Mouse (Mus musculus) limb, embryonic 10.5 days (tissue): ENCODE measurements around the gene Arap1. TPM values are rescaled to one million over a fixed set of nuclear protein-coding genes. Genes with fewer than 3 reads are reported as not detected.

Experiments
- DNase-seq: peaks from one replicate; pipeline ENCODE4 v3.0.0-alpha.2; 2017; ENCODE audit warnings: low spot score
- H3K27ac ChIP-seq: fragments of 300-500 bp; sonication (generic); 2 replicates; pipeline ENCODE4 v1.5.1; 2016; ENCODE audit warnings: mild to moderate bottlenecking
- H3K27me3 ChIP-seq: fragments of 300-500 bp; sonication (generic); 2 replicates; pipeline ENCODE4 v1.6.1; 2016; ENCODE audit warnings: low read depth, mild to moderate bottlenecking; ENCODE audit not compliant: poor library complexity, severe bottlenecking
- H3K36me3 ChIP-seq: fragments of 300-500 bp; sonication (generic); 2 replicates; pipeline ENCODE4 v1.6.1; 2016; ENCODE audit warnings: mild to moderate bottlenecking, moderate library complexity
- H3K4me1 ChIP-seq: fragments of 300-500 bp; sonication (generic); 2 replicates; pipeline ENCODE4 v1.6.1; 2016
- H3K4me3 ChIP-seq: fragments of 300-500 bp; sonication (generic); 2 replicates; pipeline ENCODE4 v1.5.1; 2016; ENCODE audit warnings: mild to moderate bottlenecking, moderate library complexity
- H3K9me3 ChIP-seq: fragments of 300-500 bp; sonication (generic); replicated peaks from 2 replicates; pipeline ENCODE4 v1.6.1; 2016; ENCODE audit warnings: mild to moderate bottlenecking
- WGBS: fragments of 180-500 bp; shearing (Covaris S2); methylation state at CpG from one replicate; pipeline ENCODE4 v1.1.7; 2016; 5-methylcytosine and 5-hydroxymethylcytosine counted together
- polyA plus RNA-seq: library from polyadenylated mRNA; unstranded; fragments of >200 nt; fragmentation: Nextera tagmentation; extraction: Ambion mirVana; gene quantifications from 2 replicates; pipeline ENCODE4 v1.2.1, GENCODE M21; 2016

Arap1 gene
- 13.1 and 20.5 TPM in 2 replicates for polyA plus RNA-seq

DNA sequence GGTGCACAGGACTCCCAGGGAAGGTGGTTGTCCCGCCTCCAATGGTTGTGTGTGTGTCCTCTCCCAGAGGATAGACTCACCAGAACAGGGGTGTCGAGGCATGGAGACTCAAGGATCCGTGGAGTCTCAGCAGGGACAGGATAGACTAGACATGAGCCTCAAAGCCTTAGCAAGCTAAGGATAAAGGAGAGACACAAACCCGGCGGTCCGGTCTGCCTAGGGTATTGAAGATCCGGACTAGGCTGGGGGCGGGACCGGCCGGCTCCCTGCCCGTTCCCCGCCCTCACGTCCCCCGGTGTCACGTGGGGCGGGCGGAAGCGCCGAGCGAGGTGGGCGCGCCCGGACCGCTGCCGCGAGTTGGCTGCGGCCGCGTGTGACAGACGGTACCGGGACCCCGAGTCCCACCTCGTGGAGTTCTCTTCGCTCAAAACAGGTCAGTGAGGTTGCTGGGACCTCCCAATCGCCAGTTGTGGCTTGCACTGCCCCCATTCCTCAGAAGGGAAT, at the start of gene Arap1:
Arap1 (plus strand) TSS at position 301 of the 504 bp plus-strand sequence.
- H3K4me3 ChIP-seq = peak within 1 kb of the TSS; percentile 67
- H3K9me3 ChIP-seq = no peaks in the 10 kb centered on the region
- peak; percentile 79 for DNase-seq
- H3K36me3 ChIP-seq = no peaks in the 10 kb centered on the region
- peaks cover 61% of the 10 kb centered on the region for H3K4me1 ChIP-seq
- WGBS = under 1% methylated on average over 35 of the region's 35 CpGs
- H3K27me3 ChIP-seq = peaks cover 44% of the 10 kb centered on the region
- peak within 1 kb of the TSS; percentile 77 for H3K27ac ChIP-seq

GRCm38 (mm10) chr7:101298375-101298774, 49.5 kb upstream of the Arap1 start:
- DNase-seq = no peak
- Histone ChIP-seq H3K27ac (no peak overlapping the region), H3K27me3 (peaks cover 43% of the 10 kb centered on the region), H3K4me3 (no peak overlapping the region), H3K4me1 (peaks cover 44% of the 10 kb centered on the region), H3K9me3 (no peaks in the 10 kb centered on the region), H3K36me3 (peaks cover 21% of the 10 kb centered on the region)
- 89% methylated on average over 3 of the region's 3 CpGs for WGBS

DNA sequence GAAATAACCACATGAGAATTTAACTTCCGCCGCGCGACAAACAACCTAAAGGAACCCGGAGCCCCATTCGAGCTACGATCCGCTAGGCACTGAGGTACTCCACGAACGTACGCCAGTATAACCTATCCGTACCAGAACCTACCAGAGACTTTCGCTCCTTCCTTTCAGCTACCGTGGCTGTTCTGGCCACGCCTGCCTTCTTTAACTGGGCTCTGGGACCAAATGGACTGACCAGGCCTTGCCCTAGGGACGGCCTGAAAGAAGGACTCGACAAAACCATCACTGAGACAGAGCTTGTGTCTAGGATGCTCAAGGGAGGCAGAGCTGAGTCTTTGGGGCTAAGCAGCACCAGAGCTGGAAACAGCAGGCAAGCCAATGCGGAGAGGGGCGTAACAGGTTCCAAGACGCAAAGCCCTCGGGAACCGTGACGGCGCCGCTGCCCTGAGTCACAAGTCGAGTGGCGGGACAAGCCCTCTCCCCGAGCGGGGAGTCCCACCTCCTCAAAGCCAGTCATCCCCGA, 46.4 kb upstream of the Arap1 start:
- DNase-seq = no peak
- Histone ChIP-seq H3K9me3 (no peaks in the 10 kb centered on the region), H3K36me3 (no peaks in the 10 kb centered on the region), H3K27ac (peak overlapping the region; percentile 88), H3K27me3 (peaks cover 36% of the 10 kb centered on the region), H3K4me1 (peaks cover 40% of the 10 kb centered on the region), H3K4me3 (peak overlapping the region; percentile 81)
- 1% methylated on average over 30 of the region's 30 CpGs for WGBS

DNA sequence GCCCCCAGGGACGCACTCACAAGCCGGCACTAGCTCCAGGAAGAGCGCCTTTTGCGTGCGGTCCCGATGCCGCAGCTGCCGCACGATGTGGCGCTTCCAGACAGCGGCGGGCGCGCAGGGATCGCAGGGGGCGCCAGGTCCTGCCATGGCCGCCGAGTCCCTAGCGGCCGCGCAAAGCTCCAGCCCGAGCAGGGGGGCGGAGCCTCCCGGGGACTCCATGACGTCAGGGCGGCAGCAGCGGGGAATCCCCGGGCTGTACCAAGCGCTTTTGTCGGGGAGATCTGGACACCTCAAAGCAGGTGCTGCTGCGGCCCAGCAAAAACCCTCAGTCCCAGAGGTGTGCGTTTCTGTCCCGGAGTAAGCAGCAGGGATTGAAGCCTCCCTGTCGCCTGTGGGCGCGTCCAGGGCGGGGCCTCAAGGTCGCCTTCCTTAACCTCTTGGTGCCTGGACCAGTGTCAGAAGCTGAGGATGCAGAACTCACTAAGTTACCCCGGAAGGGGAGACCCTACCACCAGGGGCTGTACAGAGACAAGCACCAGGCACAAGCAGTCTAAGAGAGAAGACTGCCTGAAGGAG, 45.9 kb upstream of the Arap1 start, which contains the start of gene Atg16l2:
Atg16l2 (minus strand) TSS at position 371 of the 576 bp plus-strand sequence.
- DNase-seq = peak; percentile 95
- Histone ChIP-seq H3K9me3 (no peaks in the 10 kb centered on the region), H3K27me3 (peaks cover 34% of the 10 kb centered on the region), H3K36me3 (no peaks in the 10 kb centered on the region), H3K4me3 (peak within 1 kb of the TSS; percentile 81), H3K27ac (peak within 1 kb of the TSS; percentile 88), H3K4me1 (peaks cover 35% of the 10 kb centered on the region)
- under 1% methylated on average over 39 of the region's 39 CpGs for WGBS

DNA sequence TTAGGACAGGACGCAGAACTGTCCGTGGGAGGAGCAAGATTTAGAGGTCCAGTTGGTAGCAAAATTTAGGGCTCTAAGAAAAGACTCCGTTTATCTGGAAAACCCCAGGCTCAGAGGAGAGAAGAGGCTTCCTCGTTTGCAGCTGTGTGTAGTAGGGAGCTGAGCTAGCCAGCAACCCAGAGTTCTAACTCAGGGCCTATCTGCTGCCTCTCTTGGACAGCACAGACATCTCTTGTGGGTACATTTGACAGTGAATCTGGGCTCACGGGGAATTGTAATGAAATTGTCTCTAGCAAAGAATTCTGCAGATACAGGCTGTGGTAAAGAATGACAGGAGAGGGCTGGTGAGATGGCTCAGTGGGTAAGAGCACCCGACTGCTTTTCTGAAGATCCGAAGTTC, 45.2 kb upstream of the Arap1 start:
- 28% methylated on average over 7 of the region's 7 CpGs for WGBS
- DNase-seq = no peak
- Histone ChIP-seq H3K27me3 (peaks cover 27% of the 10 kb centered on the region), H3K4me1 (peaks cover 32% of the 10 kb centered on the region), H3K27ac (peak overlapping the region; percentile 88; the same call in 1 of the 2 replicates), H3K4me3 (peak overlapping the region; percentile 81), H3K9me3 (no peaks in the 10 kb centered on the region), H3K36me3 (no peaks in the 10 kb centered on the region)

- H3K4me1 ChIP-seq = peaks cover 15% of the 10 kb centered on the region
- H3K27me3 ChIP-seq = no peaks in the 10 kb centered on the region
- H3K36me3 ChIP-seq = no peaks in the 10 kb centered on the region
- no peak overlapping the region for H3K27ac ChIP-seq
- H3K4me3 ChIP-seq = no peak overlapping the region
- DNase-seq = no peak
- WGBS = 68% methylated on average over 2 of the region's 2 CpGs
- no peaks in the 10 kb centered on the region for H3K9me3 ChIP-seq
Observed at GRCm38 (mm10) chr7:101306841-101307240, 41.0 kb upstream of the Arap1 start.

DNA sequence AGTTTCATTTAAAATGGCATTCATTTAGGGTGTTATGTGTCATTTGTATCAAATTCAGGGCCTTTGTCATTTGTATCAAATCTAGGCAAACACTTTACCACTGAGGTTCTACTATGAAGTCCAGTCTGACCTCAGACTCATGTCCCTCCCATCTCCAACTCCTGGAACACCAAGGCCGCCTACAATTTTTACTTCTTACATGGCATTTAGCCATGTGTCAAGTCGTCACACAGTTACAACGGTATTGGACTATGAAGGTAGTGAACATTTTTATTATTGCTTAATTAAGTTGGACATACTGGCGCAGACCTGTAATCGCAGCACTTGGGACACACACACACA, 37.9 kb upstream of the Arap1 start:
- DNase-seq = no peak
- 49% methylated on average over 5 of the region's 5 CpGs for WGBS
- no peaks in the 10 kb centered on the region for H3K36me3 ChIP-seq
- H3K9me3 ChIP-seq = no peaks in the 10 kb centered on the region
- no peaks in the 10 kb centered on the region for H3K27me3 ChIP-seq
- peak overlapping the region; percentile 64 for H3K4me3 ChIP-seq
- peaks cover 6% of the 10 kb centered on the region for H3K4me1 ChIP-seq
- H3K27ac ChIP-seq = peak overlapping the region; percentile 91

DNA sequence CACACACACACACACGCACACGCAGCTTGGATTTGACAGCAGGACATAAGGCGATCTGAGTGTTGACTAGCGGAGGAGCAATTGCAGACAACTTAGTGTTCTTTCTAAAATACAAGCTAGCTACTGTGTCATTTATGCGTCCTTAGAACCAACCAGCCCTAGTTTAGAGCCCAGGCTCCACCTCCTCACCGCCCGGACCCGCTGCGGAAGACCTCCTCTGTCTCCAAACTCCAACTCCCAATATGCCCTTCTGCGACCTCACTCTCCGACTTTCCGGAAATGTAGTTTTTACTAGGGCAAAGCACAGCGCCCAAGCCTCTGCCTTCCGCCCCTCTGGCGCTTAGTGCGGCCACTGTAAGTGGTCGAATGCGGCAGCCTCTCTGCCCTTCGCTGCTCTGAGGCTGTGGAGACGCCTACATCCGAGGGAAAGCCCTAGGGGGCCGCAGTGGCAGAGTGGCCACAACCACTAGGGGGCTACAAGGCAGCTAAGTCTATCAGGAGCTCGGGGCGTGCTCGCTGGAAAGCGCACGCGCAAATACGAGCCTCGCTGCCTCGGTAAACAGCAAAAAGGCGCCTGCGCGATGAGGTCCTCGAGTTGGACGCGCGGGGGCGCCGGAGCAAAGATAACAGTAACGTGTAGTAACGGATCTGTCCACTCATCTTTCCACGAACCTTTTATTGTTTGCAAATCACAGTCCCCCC, 37.4 kb upstream of the Arap1 start:
- WGBS = under 1% methylated on average over 43 of the region's 43 CpGs
- peak overlapping the region; percentile 91 for H3K27ac ChIP-seq
- peak; percentile 96 for DNase-seq
- peak overlapping the region; percentile 64 for H3K4me3 ChIP-seq
- no peaks in the 10 kb centered on the region for H3K36me3 ChIP-seq
- no peaks in the 10 kb centered on the region for H3K9me3 ChIP-seq
- no peaks in the 10 kb centered on the region for H3K27me3 ChIP-seq
- peaks cover 6% of the 10 kb centered on the region for H3K4me1 ChIP-seq

DNA sequence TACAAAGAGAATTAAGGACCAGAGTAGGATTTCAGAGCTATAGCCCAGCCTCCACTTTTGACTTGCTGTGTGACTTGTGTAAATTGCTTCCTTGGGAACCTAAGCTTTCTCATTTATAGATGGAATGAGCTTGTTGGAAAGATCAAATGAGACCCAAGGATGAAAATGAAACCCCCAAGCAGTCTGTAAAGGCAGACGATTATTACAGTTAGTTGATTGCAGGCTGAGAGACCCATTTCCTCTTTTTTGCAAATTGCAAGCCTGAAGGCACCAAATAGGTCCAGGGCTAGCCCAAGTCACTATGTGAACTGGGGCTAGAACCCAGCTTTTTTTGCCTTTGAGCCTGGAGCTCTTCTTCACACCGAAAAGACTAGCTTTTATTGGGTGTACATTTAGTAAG, 36.8 kb upstream of the Arap1 start:
- Histone ChIP-seq H3K9me3 (no peaks in the 10 kb centered on the region), H3K27ac (peak overlapping the region; percentile 91), H3K36me3 (no peaks in the 10 kb centered on the region), H3K4me1 (peaks cover 6% of the 10 kb centered on the region), H3K27me3 (no peaks in the 10 kb centered on the region), H3K4me3 (peak overlapping the region; percentile 64)
- DNase-seq = no peak
- 42% methylated on average over 2 of the region's 2 CpGs for WGBS

DNA sequence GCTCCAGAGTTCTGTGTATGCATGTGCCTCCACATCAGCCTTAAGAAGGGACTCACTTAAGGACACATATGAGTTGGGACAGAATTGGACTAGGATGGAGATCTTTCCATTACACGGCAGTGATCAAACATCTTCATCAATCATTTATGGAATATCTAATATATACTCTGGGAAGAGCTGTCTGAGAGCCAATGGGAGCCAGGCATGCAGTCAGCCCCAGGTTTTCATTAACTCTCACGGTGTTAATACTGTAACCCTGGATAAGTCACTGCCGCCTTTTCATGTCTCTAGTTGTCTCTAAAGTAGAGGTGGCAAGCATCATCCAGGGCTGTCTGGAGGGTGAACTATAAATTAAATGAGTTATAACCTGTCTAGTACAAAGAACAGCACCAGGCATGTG, 34.8 kb upstream of the Arap1 start:
- H3K27me3 ChIP-seq = no peaks in the 10 kb centered on the region
- no peaks in the 10 kb centered on the region for H3K9me3 ChIP-seq
- no peaks in the 10 kb centered on the region for H3K36me3 ChIP-seq
- WGBS = 66% methylated on average over 3 of the region's 3 CpGs
- no peak overlapping the region for H3K27ac ChIP-seq
- no peak overlapping the region for H3K4me3 ChIP-seq
- no peak for DNase-seq
- H3K4me1 ChIP-seq = peaks cover 6% of the 10 kb centered on the region

DNA sequence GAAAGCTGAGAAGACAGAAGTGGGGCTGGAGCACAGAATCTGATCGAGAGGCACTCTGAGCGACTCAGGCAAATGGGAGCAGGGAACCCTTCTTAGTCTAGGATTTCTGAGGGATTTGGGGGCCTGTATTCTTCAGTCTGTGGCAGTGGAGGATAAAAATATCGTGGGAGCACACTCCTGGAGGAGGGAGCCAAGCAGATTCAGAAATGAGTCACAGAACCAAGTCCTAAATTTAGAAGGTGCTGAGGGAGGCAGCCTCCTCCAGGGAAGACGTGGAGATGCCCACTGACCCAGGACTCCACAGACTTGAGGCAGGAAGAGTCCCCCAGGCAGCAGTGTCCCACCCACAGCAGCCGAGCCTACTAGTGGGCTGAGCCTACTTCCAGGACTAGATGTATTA, 33.5 kb upstream of the Arap1 start:
- Histone ChIP-seq H3K4me3 (no peak overlapping the region), H3K36me3 (no peaks in the 10 kb centered on the region), H3K9me3 (no peaks in the 10 kb centered on the region), H3K27ac (no peak overlapping the region), H3K27me3 (peaks cover 9% of the 10 kb centered on the region), H3K4me1 (peaks cover 6% of the 10 kb centered on the region)
- no peak for DNase-seq
- 76% methylated on average over 5 of the region's 5 CpGs for WGBS

- Histone ChIP-seq H3K27me3 (peaks cover 22% of the 10 kb centered on the region), H3K27ac (no peak overlapping the region), H3K36me3 (no peaks in the 10 kb centered on the region), H3K4me3 (no peak overlapping the region), H3K9me3 (no peaks in the 10 kb centered on the region), H3K4me1 (peaks cover 7% of the 10 kb centered on the region)
- DNase-seq = no peak
Observed at GRCm38 (mm10) chr7:101315699-101316098, 32.2 kb upstream of the Arap1 start.

DNA sequence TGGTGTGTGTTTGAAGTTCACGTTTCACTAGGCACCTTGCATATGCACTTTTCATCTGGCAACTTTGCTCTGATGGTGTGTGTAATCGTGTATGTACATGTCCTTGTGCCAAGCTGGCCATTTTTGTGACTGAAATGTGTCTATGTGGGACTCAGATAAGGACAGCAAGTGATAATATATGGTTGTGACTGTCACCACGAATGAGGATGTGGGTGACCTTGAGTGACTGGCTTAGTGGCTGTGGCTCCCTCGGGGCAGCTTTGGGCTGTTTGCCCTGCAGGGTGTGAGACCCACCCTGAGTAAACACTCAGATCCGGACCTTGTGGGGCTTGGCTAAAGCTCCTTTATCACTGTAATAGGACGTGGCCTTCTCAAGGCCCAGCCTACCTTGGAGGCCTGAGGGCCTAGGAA, 31.3 kb upstream of the Arap1 start:
- H3K4me1 ChIP-seq = peaks cover 15% of the 10 kb centered on the region

More for the DNA sequence above, 31.3 kb upstream of the Arap1 start:
- H3K36me3 ChIP-seq = no peaks in the 10 kb centered on the region
- DNase-seq = no peak
- no peak overlapping the region for H3K4me3 ChIP-seq
- H3K27ac ChIP-seq = no peak overlapping the region
- WGBS = 67% methylated on average over 6 of the region's 6 CpGs
- H3K9me3 ChIP-seq = no peaks in the 10 kb centered on the region
- peaks cover 31% of the 10 kb centered on the region for H3K27me3 ChIP-seq
